Mouse (Mus musculus) spleen, postnatal 36 days (tissue): Measurements from ENCODE around the gene Dclre1b.
A peak's percentile ranks its signal among the peaks of the same experiment; 100 is the strongest.
"Not testable (repeated sequence)": the region's sequence is repeated elsewhere in the genome, so short reads cannot be mapped to it uniquely, and the experiment has no call there.

Experiments used
- DNase-seq, 2 experiments: peaks; one replicate each; pipeline ENCODE4 v3.0.0; 2022; ENCODE audit warnings: low spot score in 2 of 2, mixed read lengths in 1 of 2

The Dclre1b gene

GRCm38 (mm10) chr3:103808891-103809798, at the start of gene Dclre1b, which contains the start of the genes Ap4b1 and Gm43064:
TSS of gene Dclre1b (minus strand) at chr3:103809444.
TSS of gene Ap4b1 (plus strand) at chr3:103809520.
TSS of gene Gm43064 (plus strand) at chr3:103809573.
- DNase-seq, result peak; percentile 91 to 92

DNA sequence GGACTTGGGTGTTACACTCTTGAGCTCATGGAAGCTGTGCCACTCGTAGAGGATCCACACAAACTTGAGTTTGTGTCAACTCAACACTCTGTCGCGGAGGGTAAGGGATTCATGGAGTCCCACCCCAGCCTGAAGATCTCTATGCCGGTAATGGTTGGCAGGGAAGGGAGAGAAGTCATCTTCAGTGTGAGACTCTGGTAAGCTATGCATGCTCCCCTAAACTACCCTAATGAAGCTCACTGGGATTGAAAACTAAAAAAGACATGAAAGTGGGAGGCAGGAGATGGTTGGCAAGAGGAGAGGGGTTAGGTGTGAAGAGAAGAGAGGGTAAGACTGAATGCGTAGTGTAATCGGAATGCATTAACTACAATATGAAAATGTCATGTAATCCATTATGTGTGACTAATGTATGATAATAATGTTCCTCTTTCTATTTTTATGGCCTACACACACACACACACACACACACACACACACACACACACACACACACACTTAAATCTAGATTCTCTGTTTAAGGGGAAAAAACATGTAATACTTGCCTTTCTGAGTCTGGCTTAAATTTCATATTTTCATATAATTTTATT, 48.8 kb upstream of the Dclre1b start:
- peak in 1 of 2 experiments; percentile 42 for DNase-seq

DNA sequence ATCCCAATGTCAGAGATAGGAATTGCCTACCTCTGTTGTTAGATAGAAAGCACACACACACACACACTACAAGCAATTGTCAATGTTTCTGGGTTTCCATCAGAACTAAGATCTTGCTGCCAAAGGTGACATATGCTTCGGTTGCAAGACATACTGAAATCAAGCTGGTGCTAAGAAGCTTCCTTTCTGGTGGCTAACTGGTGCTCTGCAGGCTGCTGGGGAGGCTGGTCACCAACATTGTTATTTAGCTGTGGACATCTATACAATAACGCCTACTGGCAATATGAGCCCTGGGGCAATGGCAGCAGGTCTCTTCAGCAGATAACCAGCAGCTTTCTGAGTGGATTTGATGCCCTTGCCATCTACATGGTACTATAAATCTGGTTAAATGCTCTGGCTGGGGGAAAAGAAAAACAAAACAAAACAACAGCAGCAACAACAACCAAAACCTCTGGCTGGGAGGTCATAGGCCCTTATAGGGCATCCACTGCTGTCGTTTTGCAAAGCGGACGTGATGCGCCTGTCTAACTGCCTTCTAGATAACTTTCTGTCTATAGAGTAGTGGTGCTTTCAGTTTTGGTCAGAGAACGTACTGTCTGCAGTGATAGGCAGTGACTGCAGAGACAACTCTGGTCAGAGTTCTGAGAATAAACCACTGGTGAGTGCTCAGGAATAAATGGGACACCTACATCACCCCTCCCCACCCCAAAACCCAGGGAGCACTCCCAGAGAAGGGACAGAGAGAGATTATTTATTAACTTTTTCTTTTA, 48.0 kb upstream of the Dclre1b start:
- DNase-seq, result peak; percentile 41

- no peak for DNase-seq
Observed at GRCm38 (mm10) chr3:103853804-103854203, 44.6 kb upstream of the Dclre1b start.

DNA sequence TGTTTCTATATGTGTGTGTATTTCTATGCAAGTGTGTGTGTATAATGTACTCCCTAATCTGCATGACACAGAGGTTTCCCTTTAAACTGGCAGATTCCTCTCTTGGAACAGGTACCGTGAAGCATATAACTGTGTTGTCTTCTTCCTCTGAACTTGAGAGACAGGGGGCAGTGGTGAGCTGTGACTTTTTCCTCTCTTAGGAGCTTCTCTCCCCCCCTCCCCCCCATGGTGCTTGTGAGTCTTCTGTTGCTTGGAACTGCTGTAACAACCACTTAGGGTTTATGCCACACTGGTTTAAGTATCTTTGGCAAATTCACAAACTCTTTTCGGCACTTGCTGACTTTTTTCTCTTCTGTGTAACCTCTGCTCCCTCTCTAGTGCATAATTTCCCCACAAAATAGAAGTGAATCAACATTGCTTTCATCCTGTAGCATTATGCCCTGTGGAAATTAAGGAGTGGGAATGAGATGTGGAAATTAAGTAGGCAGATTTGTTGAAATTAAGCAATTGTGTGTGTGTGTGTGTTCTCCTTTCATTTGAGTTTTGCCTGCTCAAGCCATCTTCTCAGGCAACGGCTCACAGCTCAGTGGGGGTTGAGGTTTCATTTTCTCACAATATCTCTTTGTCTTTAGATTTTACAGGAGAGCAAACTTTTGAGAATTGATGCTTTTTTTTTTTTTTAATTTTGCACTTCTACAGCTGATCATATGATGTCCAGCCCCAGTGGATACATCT, 43.5 kb upstream of the Dclre1b start:
- peak; percentile 73 to 78 for DNase-seq

GRCm38 (mm10) chr3:103851882-103852281, 42.6 kb upstream of the Dclre1b start:
- DNase-seq, result no peak

- DNase-seq, result no peak
Observed at GRCm38 (mm10) chr3:103851481-103851880, 42.2 kb upstream of the Dclre1b start.

GRCm38 (mm10) chr3:103850644-103851363, 41.6 kb upstream of the Dclre1b start:
- peak in 1 of 2 experiments; percentile 14 for DNase-seq

DNA sequence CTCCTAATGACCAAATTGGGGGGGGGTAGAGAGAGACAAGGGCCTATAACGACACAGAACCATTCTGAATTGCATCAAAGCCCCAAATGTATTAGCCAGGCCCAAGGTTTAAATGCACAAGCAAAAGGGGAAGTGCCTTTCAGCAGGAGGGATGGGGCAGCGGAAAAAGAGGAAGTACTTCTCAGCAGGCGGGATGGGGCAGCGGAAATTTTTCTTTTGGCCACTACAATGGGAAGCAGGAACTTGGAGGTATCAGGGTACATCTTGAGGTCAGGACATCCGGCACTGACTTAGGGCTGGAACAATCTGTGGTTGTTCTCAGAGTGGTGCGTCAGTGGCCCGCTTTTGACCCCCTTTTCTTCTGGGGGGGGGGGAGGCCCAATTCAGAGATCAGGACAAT, 31.7 kb upstream of the Dclre1b start:
- DNase-seq, result not testable (repeated sequence)

DNA sequence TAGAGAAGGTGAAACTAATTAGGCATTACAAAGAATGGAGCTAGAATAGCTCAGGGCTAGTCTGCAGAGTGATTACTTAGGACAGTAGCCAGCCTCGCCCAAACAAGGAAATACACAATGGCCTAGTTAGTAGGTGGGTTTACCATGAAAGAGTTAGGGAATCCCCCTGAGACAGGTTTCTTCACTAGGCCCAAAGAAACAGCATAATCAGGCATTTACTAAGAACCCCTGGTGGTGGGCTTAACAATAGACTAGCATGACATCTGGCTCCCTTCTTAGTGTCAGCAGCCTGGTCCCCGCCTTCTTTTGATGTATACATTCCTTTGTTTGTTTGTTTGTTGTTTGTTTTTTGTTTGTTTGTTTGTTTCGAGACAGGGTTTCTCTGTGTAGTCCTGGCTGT, 31.0 kb upstream of the Dclre1b start:
- not testable (repeated sequence) for DNase-seq

DNA sequence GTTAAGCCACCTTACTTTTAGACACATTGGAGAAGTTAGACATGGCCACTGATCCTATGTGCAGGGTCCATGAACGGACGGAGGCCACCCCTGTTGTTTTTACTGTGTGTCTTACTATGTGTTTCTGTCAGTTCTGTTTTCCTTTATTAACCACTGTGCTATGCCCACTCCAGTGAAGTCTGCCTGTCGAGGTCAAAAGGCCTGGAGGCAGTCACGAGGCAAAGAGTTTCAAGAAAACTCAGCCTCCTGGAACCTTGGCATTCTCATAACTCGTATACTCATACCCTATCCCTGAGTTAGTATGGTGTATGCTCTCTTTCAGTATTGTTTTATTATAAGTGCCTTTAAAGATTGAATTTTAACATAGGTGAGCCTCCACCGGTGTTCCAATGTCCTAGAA, 30.5 kb upstream of the Dclre1b start:
- DNase-seq, result no peak

DNA sequence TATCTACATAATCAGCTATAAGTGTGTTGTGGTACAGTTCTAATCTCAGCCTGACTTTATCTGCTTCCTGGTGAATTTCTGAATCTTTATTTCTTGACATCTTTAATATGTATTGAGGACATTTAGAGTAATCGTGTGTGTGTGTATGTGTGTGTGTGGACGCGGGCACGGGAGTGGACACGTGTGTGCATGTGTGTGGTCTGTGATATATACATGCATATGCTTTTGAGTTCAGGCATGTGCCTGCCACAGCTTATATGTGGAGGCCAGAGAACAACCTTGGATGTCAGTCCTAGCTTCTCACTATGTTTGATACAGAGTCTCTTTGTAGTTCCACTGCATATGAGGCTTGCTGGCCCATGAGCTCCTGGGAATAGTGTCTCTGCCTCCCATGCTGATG, 27.2 kb upstream of the Dclre1b start:
- no peak for DNase-seq

GRCm38 (mm10) chr3:103835951-103836310, 26.7 kb upstream of the Dclre1b start:
- peak in 1 of 2 experiments; percentile 19 for DNase-seq

DNA sequence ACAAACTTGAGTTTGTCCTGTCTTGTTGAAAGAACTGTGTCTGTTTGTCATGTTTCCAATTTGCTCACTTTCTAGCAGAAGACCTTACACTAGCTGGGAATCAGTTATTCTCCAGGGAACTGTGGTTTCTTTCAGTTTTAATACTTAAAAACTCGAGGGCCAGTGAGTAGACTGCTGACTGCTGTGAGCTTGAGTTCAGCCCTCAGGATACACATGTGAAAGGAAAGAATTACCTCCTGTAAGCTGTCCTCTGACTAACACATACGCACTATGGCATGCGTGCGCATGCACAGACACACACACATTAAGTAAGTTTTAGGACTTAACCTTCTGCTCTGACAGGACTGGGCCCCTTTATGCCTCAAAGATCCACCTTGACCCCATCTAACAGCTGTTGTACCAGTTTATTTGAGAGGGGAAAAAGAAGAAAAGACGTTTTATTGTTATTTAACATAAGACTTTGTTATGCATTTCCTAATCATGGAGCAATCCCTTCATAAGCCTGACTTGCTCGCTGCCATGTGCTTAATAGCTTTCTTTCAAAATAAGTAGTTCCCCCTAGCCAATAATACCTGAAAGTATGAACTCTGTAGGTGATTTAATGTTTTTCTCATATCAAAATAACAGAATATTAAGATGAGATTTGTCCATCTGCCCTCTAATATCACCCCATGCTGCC, 26.2 kb upstream of the Dclre1b start:
- no peak for DNase-seq

DNA sequence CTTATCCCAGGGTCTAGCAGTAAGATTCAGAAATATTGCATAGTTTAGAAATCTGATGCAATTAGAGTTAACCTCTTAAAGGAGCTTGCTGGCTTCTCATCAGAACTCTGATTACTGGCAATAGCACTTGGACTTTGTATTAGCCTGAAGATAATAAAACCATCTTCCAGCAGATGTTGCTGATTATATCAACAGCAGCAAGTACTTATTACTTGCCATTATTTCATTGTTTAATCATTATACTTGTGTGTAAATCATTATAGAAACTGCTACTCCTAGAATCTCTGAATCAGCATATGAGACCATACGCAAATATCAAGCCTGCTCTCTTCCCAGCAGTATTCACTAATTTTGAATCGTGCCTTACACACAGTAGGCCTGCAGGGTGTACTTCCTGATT, 24.8 kb upstream of the Dclre1b start:
- no peak for DNase-seq

DNA sequence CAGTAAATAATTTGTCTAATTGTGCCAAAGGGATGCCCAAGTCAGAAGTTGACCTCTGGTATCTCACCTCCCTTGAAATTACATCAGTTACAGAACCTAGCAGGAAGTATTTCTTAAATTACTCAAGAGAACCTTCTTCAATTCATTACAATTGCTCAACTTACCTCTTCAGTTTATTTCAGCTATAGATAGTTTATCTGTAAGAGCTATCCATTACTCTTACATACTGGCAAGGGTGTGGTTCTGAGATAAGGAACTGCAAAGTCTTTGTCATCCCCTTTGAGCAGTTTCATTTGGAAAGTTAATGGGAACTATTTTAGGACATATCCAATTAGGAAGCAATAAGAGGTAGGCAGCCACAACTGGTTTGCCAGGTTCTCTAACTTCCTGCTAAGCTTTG, 23.2 kb upstream of the Dclre1b start, which contains the start of gene Bcl2l15:
Gene Bcl2l15, plus strand, starts transcription at position 176 of the 400 bp plus-strand sequence.
- DNase-seq, result no peak

GRCm38 (mm10) chr3:103831146-103831545, 21.9 kb upstream of the Dclre1b start:
- DNase-seq, result no peak

DNA sequence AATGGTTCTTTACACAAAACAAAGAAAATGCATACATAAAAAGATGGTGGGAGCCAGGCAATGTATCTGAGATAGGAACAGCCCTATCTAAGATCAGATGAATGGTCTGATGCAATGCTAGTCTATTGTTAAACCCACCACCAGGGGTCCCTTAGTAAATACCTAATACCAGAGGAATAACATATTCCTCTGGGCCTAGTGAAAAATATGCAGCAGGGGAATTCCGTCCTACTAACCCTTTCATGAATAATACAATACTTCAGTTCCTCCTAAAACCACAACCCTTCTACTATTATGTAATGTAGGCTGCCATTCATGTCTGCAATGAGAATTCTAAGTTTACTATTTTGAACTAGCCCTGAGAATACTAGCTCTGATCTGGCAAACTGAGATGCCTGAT, 21.4 kb upstream of the Dclre1b start:
- peak; percentile 26 to 44 for DNase-seq

- no peak for DNase-seq
Observed at GRCm38 (mm10) chr3:103829036-103829435, 19.8 kb upstream of the Dclre1b start.

DNA sequence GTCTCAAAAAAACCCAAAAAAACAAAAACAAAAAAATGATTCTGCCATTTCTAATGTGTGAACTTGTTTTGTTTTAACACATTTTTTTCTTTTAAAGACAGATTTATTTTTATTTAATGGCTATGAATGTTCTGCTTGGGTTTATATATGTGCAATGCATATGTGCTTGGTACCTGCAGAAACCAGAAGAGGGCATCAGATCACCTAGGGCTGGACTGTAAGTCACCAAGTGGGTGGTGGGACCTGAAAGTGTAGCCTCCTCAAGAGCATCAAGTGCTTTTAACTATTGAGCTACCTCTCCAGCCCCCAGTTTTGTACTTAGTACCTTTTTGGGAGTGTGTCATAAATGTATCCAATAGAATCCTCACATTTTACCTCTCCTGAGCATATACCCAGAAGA, 18.3 kb upstream of the Dclre1b start:
- no peak for DNase-seq
